ENCODE assay signal across 8 mouse cellular contexts in genomic region chr10:85829085-85829853, GRCm38 (mm10). TPM values are rescaled to one million over a fixed set of nuclear protein-coding genes. Genes with fewer than 3 reads are reported as not detected.
A peak's percentile ranks its signal among the peaks of the same experiment; 100 is the strongest.
DNase-seq lines count a peak whose midpoint lies in the region; ATAC-seq lines count a peak whose summit lies in the region.
"Not testable (repeated sequence)": the region's sequence is repeated elsewhere in the genome, so short reads cannot be mapped to it uniquely, and the experiment has no call there.

Pwp1 (plus strand) TSS chr10:85829494.

- H3K4me1 ChIP-seq in hindbrain, embryonic 10.5 days (replicated peaks); lung, embryonic 16.5 days (replicated peaks; ENCODE audit: control insufficient read depth, insufficient read depth, low read length): not testable (repeated sequence)

- peak within 1 kb of the TSS; percentile 68 for H3K9ac ChIP-seq in lung, embryonic 16.5 days (ENCODE audit: low read length)

- H3K4me2 ChIP-seq in lung, embryonic 16.5 days (ENCODE audit: low read depth, low read length): peak within 1 kb of the TSS; percentile 87

- H3K27me3 ChIP-seq in hindbrain, embryonic 10.5 days (ENCODE audit: insufficient read depth, poor library complexity, severe bottlenecking); lung, embryonic 16.5 days (ENCODE audit: control insufficient read depth, insufficient read depth, low read depth, low read length): not testable (repeated sequence)

- peak; percentile 30 for DNase-seq in NIH3T3 (ENCODE audit: low read depth)
- peak; percentile 63 for DNase-seq in cerebellum, adult 9-11 months
- DNase-seq in frontal cortex, adult 2 months (ENCODE audit: extremely low spot score in 1 of 2, low spot score in 1 of 2): peak in 1 of 2 experiments; percentile 32
- DNase-seq in hindbrain, embryonic 10.5 days (ENCODE audit: low spot score): peak; percentile 68
- peak; percentile 10 for DNase-seq in layer of hippocampus, adult 9-11 months
- peak; percentile 2 for DNase-seq in ovary, adult 18-20 months (ENCODE audit: low spot score)
- DNase-seq in thymus, postnatal 0 days (ENCODE audit: low spot score): peak; percentile 73

- not testable (repeated sequence) for H3K36me3 ChIP-seq in hindbrain, embryonic 10.5 days; lung, embryonic 16.5 days (ENCODE audit: control insufficient read depth, insufficient read depth, low read length)

- H3K4me3 ChIP-seq in hindbrain, embryonic 10.5 days: peak within 1 kb of the TSS; percentile 58
- peak within 1 kb of the TSS; percentile 57 for H3K4me3 ChIP-seq in lung, embryonic 16.5 days (ENCODE audit: low read length)

- WGBS in hindbrain, embryonic 10.5 days: 4% methylated on average over 48 of the region's 49 CpGs
- WGBS in lung, embryonic 16.5 days: 2% methylated on average over 37 of the region's 49 CpGs

- ATAC-seq in lung, embryonic 16.5 days (ENCODE audit: low read depth): peak; percentile 91

- peak within 1 kb of the TSS; percentile 90 for H3K27ac ChIP-seq in hindbrain, embryonic 10.5 days
- not testable (repeated sequence) for H3K27ac ChIP-seq in lung, embryonic 16.5 days (ENCODE audit: low read length)

- H3K9me3 ChIP-seq in hindbrain, embryonic 10.5 days; lung, embryonic 16.5 days (ENCODE audit: control insufficient read depth, low read length): not testable (repeated sequence)

RNA-seq across cellular contexts. Expression of gene Pwp1, which starts in this region (rescaled TPM):
- 17.7 and 21.0 TPM in 2 replicates for polyA plus RNA-seq in frontal cortex, adult 2 months (2012; rRNA removed)
- polyA plus RNA-seq in hindbrain, embryonic 10.5 days (2016; fragmentation: Nextera tagmentation; extraction: Ambion mirVana): 96.1 and 104 TPM in 2 replicates
- polyA plus RNA-seq in lung, embryonic 16.5 days (2015; fragmentation: Nextera tagmentation; extraction: Ambion mirVana): 70.0 and 72.3 TPM in 2 replicates
- polyA plus RNA-seq in thymus, postnatal 0 days (2015; fragmentation: Nextera tagmentation; extraction: Ambion mirVana): 64.4 and 67.5 TPM in 2 replicates
